Mouse (Mus musculus) olfactory bulb, adult 2 months (tissue): ENCODE measurements around the gene Orm3.

Source experiments
- CTCF ChIP-seq: fragments of 200-500 bp; IDR thresholded peaks from 2 replicates; pipeline ENCODE4 v1.5.1; 2012; ENCODE audit warnings: low read depth, mild to moderate bottlenecking, low read length, moderate library complexity; ENCODE audit not compliant: insufficient read depth
- POLR2A ChIP-seq: fragments of 200-500 bp; IDR thresholded peaks from 2 replicates; pipeline ENCODE4 v1.6.1; 2012; ENCODE audit warnings: mild to moderate bottlenecking, low read depth, low read length, moderate library complexity; ENCODE audit not compliant: insufficient read depth

DNA sequence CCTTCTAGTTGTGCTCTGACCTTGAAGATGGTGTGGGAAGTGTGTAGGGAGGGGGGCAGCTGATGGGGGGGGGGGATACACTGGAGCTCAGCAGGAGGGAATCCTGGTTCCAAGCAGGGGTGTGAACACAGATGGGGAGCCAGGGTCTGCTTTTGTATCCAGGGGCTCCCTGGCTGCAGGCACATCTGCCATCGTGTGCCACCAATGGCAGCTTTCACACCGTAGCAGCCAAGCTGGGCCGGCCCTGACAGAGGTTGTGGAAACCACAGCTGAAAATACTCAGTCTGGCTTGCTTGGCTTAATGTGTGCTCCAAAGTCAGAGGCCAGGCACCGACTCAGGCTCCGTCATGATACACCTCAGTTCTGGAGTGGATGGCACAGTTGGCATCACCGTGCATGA, 32.1 kb downstream of the Orm3 start:
- TF ChIP-seq POLR2A = no peak
- TF ChIP-seq CTCF = no peak
